Mouse (Mus musculus) MEL (cell line): Measurements from ENCODE around the gene Ogfod1.

ENCODE experiments used
- CTCF ChIP-seq, 3 experiments: IDR thresholded peaks in 2 of 3; conservative IDR thresholded peaks in 1 of 3; 2 replicates each; pipeline ENCODE4 v1.5.1; 2011 to 2012; ENCODE audit warnings: low read length in 3 of 3, low read depth in 2 of 3, mild to moderate bottlenecking in 2 of 3, improper control_type of control experiment in 1 of 3, inconsistent platforms in 1 of 3, mixed read lengths in 1 of 3, moderate library complexity in 1 of 3; ENCODE audit not compliant: control insufficient read depth in 1 of 3, insufficient read depth in 1 of 3, poor library complexity in 1 of 3, severe bottlenecking in 1 of 3
- EP300 ChIP-seq, 2 experiments: IDR thresholded peaks; 2 replicates each; pipeline ENCODE4 v1.6.1; 2011; ENCODE audit warnings: improper control_type of control experiment in 2 of 2, low read length in 2 of 2, low read depth in 1 of 2, mild to moderate bottlenecking in 1 of 2
- POLR2AphosphoS2 ChIP-seq: IDR thresholded peaks from 2 replicates; pipeline ENCODE4 v1.6.1; 2011; ENCODE audit warnings: low read length, improper control_type of control experiment
- ZNF384 ChIP-seq: IDR thresholded peaks from 2 replicates; pipeline ENCODE4 v1.6.1; 2012; ENCODE audit warnings: low read depth, mild to moderate bottlenecking, inconsistent platforms, low read length, improper control_type of control experiment

- TF ChIP-seq EP300 (IDR thresholded peaks at IDR 0.05; ENCODE audit: low read depth in 1 of 2, low read length in 2 of 2) (peak; percentile 67 to 69; a peak in 3 of 4 replicates), CTCF (IDR thresholded peaks at IDR 0.05 in 2 of 3, conservative IDR thresholded peaks at IDR 0.05 in 1 of 3; ENCODE audit: control insufficient read depth in 1 of 3, insufficient read depth in 1 of 3, low read depth in 2 of 3, low read length in 3 of 3, poor library complexity in 1 of 3, severe bottlenecking in 1 of 3) (no peak), ZNF384 (no peak), POLR2AphosphoS2 (no peak)
Measured at GRCm38 (mm10) chr8:94013026-94013612, 23.9 kb upstream of the Ogfod1 start.
